Mouse (Mus musculus): ENCODE data around the gene Ppm1a.

DNA sequence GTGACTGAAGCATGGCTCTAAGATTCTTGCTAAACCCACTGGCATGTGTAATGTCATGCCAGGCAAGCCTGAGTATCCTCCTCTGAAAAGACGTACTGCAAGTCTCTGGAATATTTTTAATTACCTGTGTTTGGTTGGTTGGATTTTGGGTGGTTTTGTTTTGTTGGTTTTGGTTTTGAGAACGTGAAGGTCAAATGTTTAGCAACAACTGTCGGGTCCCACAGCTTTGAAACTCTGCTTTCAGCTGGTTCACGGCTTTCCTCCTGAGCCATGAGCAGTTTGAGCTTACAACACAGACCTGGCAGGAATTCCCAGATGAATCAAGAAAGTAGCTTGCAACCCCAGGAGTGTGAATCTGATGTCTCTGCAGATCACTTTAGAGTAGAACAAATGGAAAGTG lies 29.7 kb downstream of the Ppm1a start:
- no peak for TF ChIP-seq HCFC1 (IDR thresholded peaks at IDR 0.05; ENCODE audit: borderline replicate concordance, insufficient read depth, low read length)
- TF ChIP-seq MAFK (IDR thresholded peaks at IDR 0.05; ENCODE audit: insufficient read depth, low read depth, low read length): no peak
- no peak for TF ChIP-seq ZNF384 (IDR thresholded peaks at IDR 0.05; ENCODE audit: low read depth, low read length)
- TF ChIP-seq ZC3H11A (IDR thresholded peaks at IDR 0.05; ENCODE audit: borderline replicate concordance, low read depth, low read length): no peak

All from ES-E14 (cell line).